Mouse (Mus musculus) spleen, adult 2 months (tissue): ENCODE results near the gene Cryab.

Experiments used
- CTCF ChIP-seq: fragments of 200-500 bp; IDR thresholded peaks from 2 replicates; pipeline ENCODE4 v1.5.1; 2011; ENCODE audit warnings: mild to moderate bottlenecking, inconsistent platforms; ENCODE audit not compliant: insufficient read depth, insufficient read length, insufficient replicate concordance; ENCODE audit errors: extremely low read depth
- POLR2A ChIP-seq: fragments of 200-500 bp; IDR thresholded peaks from 2 replicates; pipeline ENCODE4 v1.6.1; 2011; ENCODE audit warnings: low read depth, low read length, inconsistent platforms

DNA sequence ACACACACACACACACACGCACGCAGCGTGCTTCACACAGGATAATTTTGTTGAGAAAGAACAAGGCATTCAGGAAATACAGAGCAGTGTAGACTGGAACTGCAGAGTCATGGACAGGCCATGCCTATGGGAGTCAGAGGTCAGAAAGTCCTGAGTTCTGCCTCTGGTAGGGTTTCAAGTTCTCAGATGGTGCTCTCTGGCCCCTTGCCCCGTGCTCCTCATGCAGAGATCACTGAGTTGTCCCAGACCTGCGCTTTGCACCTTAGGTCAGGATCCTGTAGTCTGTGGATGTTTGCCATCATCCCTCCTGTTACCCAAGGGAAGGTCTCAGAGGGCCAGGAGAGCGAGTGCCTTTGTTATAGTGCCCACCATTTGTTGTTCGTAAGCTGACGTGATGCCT, 45.7 kb downstream of the Cryab start:
- TF ChIP-seq CTCF (no peak), POLR2A (no peak)
